Mouse (Mus musculus) cerebellum, adult 9-10 months (tissue): ENCODE measurements around the gene Tmem239.

ENCODE experiments used
- DNase-seq: peaks from one replicate; pipeline ENCODE4 v3.0.0; 2022

The Tmem239 gene

GRCm38 (mm10) chr2:130411558-130412495, 5.5 kb downstream of the Tmem239 start:
- peak; percentile 85 for DNase-seq

DNA sequence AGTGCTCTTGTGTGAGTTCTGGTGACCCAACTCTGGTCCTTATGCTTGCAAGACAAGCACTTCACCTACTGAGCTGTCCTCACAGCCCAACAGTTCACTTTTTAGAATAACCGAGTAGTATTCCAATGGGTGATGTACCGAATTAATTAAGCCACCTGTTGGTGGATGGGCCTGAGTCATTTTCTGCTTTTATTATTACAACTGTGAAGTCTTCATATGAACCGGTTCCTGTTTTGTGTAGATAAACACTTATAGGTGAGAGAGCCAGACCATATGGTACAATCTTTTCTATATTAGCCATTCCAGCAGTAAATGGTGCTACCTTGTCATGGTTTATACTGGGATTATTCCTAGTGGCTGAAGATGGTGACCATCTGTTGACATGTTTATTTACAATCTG, 6.5 kb downstream of the Tmem239 start:
- DNase-seq = no peak

- no peak for DNase-seq
These were observed 8.0 kb downstream of the Tmem239 start for GRCm38 (mm10) chr2:130414094-130414856.

GRCm38 (mm10) chr2:130421781-130422620, 15.7 kb downstream of the Tmem239 start:
- DNase-seq = peak; percentile 36

DNA sequence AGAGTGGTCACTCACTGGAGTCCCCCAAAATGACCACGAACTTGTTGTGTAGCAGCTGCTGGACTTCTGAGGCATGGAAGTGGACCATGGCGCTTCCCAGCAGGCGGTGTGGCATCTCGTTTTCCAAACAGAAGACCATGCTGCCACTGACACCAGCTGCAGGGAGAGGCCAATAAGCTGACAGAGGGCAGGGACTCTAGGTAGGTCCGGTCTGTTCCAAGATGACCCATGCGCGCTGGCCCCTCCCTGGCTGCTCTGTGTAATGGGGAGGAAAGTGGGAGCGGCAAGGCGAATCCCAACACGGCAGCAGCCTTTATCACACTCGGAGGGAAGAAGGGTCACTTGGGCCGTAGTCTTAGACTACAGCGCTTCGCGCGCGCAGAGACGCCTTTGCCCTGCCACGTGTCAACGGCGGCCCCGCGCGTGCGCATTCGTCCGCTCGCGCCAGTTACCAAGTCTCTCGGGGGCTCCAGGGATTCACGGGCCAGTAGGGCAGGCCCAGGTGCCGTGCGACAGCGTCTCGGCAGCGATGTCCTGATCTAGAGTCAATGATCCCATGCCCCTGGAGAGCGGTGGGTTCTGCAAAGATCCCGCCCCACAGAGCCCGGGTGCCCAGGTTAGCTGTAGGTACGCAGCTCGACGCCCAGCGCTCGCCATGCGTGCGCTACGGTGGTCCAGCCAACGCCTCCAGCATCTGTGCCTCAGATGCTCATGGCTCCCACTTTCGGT, 17.3 kb downstream of the Tmem239 start:
- peak; percentile 86 for DNase-seq

- peak; percentile 91 for DNase-seq
These were observed 18.0 kb downstream of the Tmem239 start, which contains the start of the genes Vps16 and Pced1a for GRCm38 (mm10) chr2:130424126-130424853. Gene Vps16 (plus strand): TSS chr2:130424339. Gene Pced1a (minus strand): TSS chr2:130424701.

- DNase-seq = no peak
These were observed 18.8 kb downstream of the Tmem239 start for GRCm38 (mm10) chr2:130425112-130425511.

DNA sequence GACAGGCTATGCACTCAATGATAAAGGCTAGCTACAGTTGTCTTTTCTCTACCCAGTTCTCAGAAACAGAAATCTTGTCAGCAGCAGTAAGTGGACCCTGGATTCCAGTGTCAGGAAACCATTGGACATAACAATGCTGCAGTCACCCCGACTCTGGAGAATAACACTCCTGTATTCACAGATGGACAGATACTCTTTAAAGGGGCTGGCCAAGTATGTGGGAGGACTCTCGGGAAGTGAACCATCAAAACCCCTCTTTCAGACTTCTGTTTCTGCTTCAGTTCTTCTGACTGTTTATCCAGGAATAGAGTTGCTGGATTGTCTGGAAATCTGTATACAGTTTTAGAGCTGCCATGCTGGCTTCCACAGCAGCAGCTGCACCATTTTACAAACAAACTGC, 23.6 kb downstream of the Tmem239 start:
- DNase-seq = no peak

GRCm38 (mm10) chr2:130430484-130430883, 24.2 kb downstream of the Tmem239 start:
- DNase-seq = no peak

- no peak for DNase-seq
These were observed 25.9 kb downstream of the Tmem239 start for GRCm38 (mm10) chr2:130432157-130432556.

- peak; percentile 64 for DNase-seq
These were observed 26.9 kb downstream of the Tmem239 start for GRCm38 (mm10) chr2:130433152-130433551.

DNA sequence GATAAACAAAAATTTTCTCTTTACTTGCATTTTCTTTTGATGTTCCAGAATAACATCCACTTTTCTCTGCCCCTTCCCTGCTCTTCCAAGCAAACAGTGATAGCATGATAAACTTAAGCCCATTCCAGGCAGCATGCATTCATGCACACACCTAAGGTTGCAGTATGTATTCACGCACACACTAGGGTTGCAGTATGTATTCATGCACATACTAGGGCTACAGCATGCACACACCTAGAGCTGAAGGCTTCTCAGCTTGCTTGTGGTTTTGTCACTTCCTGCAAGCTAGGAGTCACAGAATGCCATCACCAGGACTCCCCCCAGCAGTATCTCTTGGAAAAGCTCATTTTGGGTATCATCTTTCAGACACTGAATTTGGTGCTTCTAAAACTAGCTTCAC, 30.5 kb downstream of the Tmem239 start:
- DNase-seq = no peak

GRCm38 (mm10) chr2:130438861-130439260, 32.6 kb downstream of the Tmem239 start:
- DNase-seq = no peak

DNA sequence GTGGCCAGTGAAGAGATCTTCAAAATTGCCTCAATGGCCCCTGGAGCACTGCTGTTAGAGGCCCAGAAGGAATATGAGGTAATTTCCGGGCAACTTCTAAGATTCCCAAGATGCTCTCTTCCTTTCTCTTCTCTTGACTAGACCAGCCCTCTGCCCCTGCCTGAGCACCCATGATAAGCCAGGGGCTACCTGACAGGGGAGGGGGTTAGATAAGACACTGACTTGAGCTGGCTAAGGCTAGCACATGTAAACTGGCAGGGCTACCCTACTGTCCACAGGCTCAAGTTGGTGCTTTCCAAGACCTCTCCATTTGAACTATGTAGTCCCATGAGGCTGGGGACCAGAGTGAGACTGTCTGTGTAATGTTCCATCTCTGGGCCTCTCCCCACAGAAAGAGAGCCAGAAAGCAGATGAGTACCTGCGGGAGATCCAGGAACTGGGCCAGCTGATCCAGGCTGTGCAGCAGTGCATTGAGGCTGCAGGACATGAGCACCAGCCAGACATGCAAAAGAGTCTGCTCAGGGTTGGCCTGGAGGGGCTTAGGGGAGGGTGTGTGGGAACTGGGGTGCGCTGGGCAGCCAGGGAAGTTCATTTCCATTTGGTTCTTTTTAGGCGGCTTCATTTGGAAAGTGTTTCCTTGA, 33.7 kb downstream of the Tmem239 start:
- no peak for DNase-seq

GRCm38 (mm10) chr2:130442162-130442561, 35.9 kb downstream of the Tmem239 start:
- DNase-seq = no peak

GRCm38 (mm10) chr2:130448449-130448848, 42.2 kb downstream of the Tmem239 start:
- DNase-seq = no peak

DNA sequence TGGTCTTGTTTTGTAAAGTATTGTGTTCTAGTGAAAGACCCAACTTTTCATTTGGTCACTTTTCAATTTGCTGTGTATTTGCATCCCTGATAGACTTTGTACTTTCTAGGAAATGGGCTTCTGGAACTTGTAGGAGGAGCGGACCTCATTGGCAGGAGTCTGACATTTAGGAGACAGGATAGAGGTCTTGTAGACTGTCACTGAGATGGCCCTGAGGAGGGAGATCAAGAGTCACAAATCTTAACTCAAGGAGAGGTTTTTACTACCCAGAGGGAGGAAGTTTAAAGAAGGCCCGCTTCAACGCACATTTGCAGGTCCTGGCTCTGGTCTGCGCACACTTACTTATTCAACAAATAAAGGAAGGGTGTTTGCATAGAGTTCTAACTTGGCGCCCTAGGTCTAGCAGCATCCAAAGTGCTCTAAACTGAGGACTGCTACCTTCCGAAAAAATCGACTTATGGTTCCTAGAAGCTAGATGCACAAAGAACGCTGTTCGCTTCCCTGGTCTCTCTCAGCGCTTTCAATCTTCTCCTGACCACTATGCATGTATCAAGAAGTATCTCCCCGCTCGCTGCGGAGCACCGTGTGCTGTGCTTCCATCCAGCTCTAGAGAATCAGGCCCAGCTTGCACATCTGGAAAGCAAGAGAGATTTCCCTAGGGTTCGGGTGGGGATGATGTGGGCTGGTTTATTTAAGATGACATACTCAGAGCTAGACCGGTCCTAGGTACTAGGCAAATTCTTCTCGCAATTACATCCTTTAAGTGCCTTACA, 42.9 kb downstream of the Tmem239 start:
- no peak for DNase-seq

DNA sequence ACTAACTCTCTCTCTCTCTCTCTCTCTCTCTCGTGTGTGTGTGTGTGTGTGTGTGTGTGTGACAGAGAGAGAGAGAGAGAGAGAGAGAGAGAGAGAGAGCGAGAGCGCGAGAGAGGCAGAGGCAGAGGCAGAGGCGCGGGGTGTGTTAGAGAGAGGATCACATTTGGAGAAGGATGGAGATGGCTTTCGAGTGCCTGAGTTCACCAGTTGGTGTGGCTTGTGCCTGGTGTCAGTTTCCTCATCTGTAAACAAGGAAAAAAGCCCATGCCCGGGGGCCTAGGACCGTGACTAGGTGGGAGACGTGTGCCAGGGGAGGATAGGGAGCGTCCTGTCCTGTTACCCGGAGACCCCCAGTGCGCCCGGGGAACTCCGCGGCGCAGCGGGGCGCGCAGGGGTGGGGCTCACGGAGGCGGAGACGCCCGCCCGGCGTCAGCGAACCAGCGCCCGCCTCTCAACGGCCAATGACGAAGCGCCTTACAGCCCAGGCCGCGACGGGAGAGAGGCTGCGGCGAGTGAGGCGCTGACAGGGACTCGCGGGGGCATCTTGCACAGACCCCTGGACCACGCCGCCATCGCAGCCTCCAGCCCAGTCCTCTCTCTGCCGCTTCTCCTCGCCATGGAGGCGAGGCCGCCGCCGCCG, 43.6 kb downstream of the Tmem239 start, which contains the start of gene Ptpra:
Ptpra (plus strand) TSS at position 485 of the 640 bp plus-strand sequence.
- peak; percentile 88 for DNase-seq

- peak; percentile 71 for DNase-seq
These were observed 44.1 kb downstream of the Tmem239 start for GRCm38 (mm10) chr2:130450434-130450796.
